Mouse (Mus musculus) ovary, postnatal 10 days (tissue): ENCODE data around the gene Gpha2.

Experiments used
- DNase-seq: peaks from one replicate; pipeline ENCODE4 v3.0.0; 2022; ENCODE audit warnings: low spot score

The Gpha2 gene

DNA sequence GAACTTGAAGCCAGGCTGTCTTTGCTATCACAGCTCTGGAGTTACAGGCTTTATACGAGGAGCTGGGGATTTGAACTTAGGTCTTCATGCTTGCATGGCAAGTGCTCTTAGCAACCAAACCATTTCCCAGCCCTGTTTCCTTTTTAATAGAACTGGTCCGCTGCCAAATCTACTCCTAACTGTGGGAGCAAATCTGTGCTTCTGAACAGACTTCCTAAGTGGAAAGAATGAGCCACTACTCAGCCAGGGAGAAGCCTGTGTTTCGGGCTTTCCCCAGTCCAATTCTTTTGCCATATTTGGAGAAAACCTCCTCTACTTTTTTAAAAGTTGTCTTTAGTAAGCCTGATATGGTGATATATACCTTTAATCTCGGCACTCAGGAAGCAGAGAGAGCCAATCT lies 46.6 kb downstream of the Gpha2 start:
- no peak for DNase-seq

DNA sequence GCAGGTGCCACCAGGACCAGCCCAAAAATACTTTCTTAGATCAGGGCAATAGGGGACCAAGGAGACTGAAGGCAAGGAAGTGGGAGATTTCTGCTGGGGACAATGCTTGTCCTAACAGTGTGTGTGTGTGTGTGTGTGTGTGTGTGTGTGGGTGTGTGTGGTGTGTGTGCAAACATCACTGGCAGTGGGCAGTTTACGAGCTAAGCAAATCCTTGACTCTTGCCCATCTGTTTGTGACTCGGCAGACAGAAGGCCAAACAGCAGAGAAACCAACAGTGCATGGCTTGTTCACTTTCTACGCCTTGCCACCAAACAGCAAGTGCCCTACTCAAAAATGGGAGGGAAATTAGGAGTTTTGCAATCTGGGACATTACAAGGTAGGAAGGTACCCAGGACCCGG lies 47.4 kb downstream of the Gpha2 start:
- no peak for DNase-seq

DNA sequence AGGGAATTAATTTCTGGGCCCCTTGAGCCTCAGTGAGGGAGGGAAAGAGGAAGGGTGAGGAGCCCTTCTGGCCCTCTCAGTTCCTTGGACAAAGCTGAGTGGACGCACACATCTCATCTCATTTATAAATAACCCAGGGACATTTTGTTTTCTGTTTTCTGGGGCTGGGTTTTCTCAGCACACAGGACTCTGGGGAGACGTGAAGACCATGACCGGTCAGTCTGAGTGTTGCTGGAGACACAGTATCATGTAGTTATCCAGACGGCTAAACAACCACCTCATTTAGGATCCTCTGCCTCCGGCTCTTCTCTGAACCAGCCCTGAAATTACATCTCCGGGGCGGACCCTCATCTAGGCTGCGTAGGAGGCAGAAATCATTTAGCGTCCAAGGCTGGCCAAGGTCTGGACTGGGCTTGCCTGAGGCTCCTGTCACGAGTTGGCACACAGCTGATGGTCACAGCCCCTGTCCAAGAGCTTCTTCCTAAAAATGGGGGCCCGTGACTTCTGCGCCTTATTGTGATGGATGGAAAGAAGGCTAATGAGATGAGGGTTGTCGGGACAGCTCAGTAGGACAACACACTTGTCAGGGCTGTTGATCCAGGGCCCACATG lies 47.9 kb downstream of the Gpha2 start:
- no peak for DNase-seq

DNA sequence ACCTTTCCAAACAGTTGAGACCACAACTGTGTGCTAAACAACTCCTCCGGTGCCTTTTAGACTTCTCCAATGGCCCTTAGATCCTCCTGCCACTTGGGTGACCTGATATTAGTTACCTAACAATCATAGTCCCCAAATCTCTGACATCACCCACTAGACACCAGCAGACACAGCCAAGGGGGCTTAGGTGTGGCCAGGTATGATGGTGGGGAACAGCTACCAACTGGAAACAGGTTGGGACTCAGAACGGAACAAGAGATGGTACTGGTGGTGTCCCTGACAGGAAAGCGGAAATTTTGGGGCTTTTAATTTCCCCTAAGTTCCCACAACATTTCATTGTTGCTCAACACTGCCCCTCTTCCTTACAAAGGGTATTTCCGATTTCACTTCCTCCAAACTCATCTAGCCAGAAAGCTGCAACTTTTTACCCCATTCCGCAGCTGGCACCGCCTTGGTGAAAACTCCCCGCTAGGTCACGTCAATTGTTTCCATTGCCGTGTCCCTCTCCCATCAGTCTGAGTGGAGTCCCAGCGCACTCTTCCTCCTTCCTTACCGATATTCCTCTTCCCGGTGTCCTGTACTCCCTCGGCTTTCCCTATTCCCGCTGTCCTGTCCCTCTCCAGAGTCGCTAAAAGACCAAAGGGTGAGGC lies 49.7 kb downstream of the Gpha2 start:
- DNase-seq, result no peak

DNA sequence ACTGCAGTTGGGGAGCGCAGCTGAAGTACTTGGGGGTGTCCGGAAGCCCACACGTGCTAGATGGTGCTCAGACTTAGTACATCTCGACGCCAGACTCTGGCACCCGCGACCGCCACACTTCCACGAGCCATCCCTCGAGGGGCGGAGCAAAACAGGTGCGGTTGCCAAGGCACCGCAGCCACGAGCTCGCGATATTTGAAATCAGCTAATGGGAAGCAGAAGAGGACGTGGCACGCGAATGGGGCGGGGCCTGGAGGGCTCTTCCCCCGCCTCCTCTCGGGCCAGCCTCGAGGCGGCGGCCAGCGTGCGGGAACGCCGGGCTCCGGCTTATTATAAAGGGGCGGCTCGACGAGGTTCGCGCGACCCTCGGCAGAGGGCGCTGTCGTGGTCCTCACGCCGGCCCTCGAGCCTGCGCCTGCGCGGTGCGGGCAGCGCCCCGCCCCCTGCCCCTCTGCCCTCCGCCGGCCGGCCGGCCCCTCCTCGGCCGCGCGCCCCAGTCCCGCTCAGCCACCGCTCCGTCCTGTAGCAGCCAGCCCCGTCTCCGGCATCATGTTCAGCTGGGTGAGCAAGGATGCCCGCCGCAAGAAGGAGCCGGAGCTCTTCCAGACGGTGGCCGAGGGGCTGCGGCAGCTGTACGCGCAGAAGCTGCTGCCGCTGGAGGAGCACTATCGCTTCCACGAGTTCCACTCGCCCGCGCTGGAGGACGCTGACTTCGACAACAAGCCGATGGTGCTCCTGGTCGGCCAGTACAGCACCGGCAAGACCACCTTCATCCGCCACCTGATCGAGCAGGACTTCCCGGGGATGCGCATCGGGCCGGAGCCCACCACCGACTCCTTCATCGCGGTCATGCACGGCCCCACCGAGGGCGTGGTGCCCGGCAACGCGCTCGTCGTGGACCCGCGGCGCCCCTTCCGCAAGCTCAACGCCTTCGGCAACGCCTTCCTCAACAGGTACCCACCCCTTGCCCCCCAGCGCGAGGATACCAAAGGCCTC lies 50.5 kb downstream of the Gpha2 start, which contains the start of gene Ehd1:
Gene Ehd1 (plus strand): TSS at position 300 of the 996 bp plus-strand sequence.
- DNase-seq, result peak; percentile 96
